Mouse (Mus musculus) heart, postnatal 0 days (tissue): ENCODE results near the gene Tardbp. TPM values are rescaled to one million over a fixed set of nuclear protein-coding genes. Genes with fewer than 3 reads are reported as not detected.

Source experiments
- ATAC-seq: fragments of 200-750 bp; cut with Nextera tagmentation; 2 replicates; pipeline ENCODE4 v1.8.0; 2017; ENCODE audit warnings: low read depth, moderate number of reproducible peaks, moderate library complexity; ENCODE audit not compliant: insufficient read depth
- DNase-seq: peaks from one replicate; pipeline ENCODE4 v3.0.0-alpha.2; 2016; ENCODE audit warnings: low spot score
- H3K27ac ChIP-seq: fragments of 300-500 bp; sonication (generic); 2 replicates; pipeline ENCODE4 v1.5.1; 2014; ENCODE audit warnings: low read depth, mild to moderate bottlenecking
- H3K27me3 ChIP-seq: fragments of 300-500 bp; sonication (generic); 2 replicates; pipeline ENCODE4 v1.6.1; 2014; ENCODE audit warnings: low read length, mixed read lengths; ENCODE audit not compliant: control insufficient read depth, insufficient read depth
- H3K36me3 ChIP-seq: fragments of 300-500 bp; sonication (generic); replicated peaks from 2 replicates; pipeline ENCODE4 v1.6.1; 2014; ENCODE audit warnings: low read length, mixed read lengths; ENCODE audit not compliant: control insufficient read depth, insufficient read depth
- H3K4me1 ChIP-seq: fragments of 300-500 bp; sonication (generic); 2 replicates; pipeline ENCODE4 v1.6.1; 2014; ENCODE audit warnings: antibody characterized with exemption; ENCODE audit not compliant: control insufficient read depth, insufficient read depth
- H3K4me2 ChIP-seq: fragments of 300-500 bp; sonication (generic); 2 replicates; pipeline ENCODE4 v1.6.1; 2014; ENCODE audit warnings: low read depth, mild to moderate bottlenecking, low read length, moderate library complexity
- H3K4me3 ChIP-seq: fragments of 300-500 bp; sonication (generic); 2 replicates; pipeline ENCODE4 v1.5.1; 2014; ENCODE audit warnings: low read depth, low read length
- H3K9ac ChIP-seq: fragments of 300-500 bp; sonication (generic); replicated peaks from 2 replicates; pipeline ENCODE4 v1.6.1; 2014; ENCODE audit warnings: low read depth, low read length, mixed read lengths
- H3K9me3 ChIP-seq: fragments of 300-500 bp; sonication (generic); replicated peaks from 2 replicates; pipeline ENCODE4 v1.6.1; 2016; ENCODE audit warnings: low read length; ENCODE audit not compliant: control insufficient read depth
- CTCF ChIP-seq: IDR thresholded peaks from 2 replicates; pipeline ENCODE4 v1.5.1; 2016; ENCODE audit warnings: antibody characterized with exemption, control low read depth, low read depth
- EP300 ChIP-seq: IDR thresholded peaks from 2 replicates; pipeline ENCODE4 v1.6.1; 2016; ENCODE audit warnings: antibody characterized with exemption, low read depth
- WGBS: fragments of 180-500 bp; shearing (Covaris S2); extraction: QIAGEN DNeasy Blood & Tissue Kit; methylation state at CpG from one replicate; pipeline ENCODE4 v1.1.7; 2014; 5-methylcytosine and 5-hydroxymethylcytosine counted together
- polyA plus RNA-seq: library from polyadenylated mRNA; unstranded; fragments of >200 nt; fragmentation: Nextera tagmentation; extraction: Ambion mirVana; gene quantifications from 2 replicates; pipeline ENCODE4 v1.2.1, GENCODE M21; 2015
- total RNA-seq: library from RNA; depleted of rRNA; stranded (reverse); fragments of >200 nt; gene quantifications from 2 replicates; pipeline ENCODE4 v1.2.3, GENCODE M21; 2014; ENCODE audit warnings: low replicate concordance

Gene Tardbp
- total and polyA plus RNA-seq, 2 experiments from 2014 or later, result 89.9 to 93.5 TPM

DNA sequence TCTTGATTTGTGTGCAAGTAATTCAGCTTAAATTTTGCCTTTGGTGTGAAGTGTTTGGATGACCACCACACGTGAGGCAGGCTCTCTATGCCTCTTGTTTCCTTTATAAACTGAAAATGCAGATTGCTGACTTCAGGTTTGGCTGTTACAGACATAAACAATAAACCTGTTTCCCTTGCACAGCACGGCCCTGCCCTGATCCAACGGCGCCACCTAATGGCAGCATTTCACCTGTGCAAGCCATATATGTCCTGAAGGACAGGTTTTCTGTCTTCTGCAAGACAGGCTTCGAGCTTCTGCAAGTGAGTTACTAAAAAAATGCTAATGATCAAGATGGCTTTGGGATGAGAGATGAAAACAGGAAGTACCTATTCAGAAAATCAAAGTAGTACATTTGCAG, 19.1 kb downstream of the Tardbp start:
- Histone ChIP-seq H3K4me3 (no peak overlapping the region), H3K9me3 (no peaks in the 10 kb centered on the region), H3K27ac (peak overlapping the region; percentile 49; the same call in 1 of the 2 replicates), H3K36me3 (0 out of 2 replicates have a peak, but pooled peaks cover 5% of the 10 kb centered on the region), H3K4me1 (0 out of 2 replicates have a peak, but pooled peaks cover 7% of the 10 kb centered on the region), H3K4me2 (no peak overlapping the region), H3K27me3 (no peaks in the 10 kb centered on the region), H3K9ac (no peak overlapping the region)
- WGBS, result 17% methylated on average over 5 of the region's 5 CpGs
- ATAC-seq (no peak), DNase-seq (peak; percentile 50)
- TF ChIP-seq CTCF (peak; percentile 90), EP300 (no peak)

DNA sequence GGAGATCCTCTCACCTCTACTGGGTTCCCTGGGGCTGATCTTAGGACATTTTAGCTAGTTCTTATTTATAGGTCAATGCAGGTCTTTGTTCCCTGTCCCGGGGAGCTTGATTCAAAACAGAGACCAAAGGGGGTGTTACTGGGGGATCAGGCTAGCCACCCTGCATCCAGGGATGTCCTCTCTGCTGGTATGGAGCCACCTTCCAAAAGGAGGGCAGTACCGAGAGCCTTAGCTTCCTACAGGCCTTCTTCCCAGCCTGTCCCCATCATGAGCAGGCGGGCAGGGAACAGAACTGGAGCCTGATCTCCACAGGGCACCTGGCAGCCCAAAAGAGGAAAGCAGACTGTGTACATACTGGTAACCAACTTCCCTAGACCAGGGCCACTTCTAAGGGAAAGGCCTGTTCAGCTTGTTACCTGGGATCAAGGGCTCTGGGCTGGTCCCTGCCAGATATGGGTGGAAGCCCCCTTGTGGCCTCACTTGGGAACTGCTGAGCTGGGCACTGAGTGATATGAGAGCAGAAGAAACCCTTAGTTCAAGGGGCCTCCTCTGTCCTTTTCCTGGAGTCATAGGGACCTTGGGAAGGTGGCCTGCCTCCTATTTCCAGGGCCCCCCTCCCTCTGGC, 22.2 kb downstream of the Tardbp start:
- no peaks in the 10 kb centered on the region for H3K36me3 ChIP-seq
- H3K27me3 ChIP-seq, result no peaks in the 10 kb centered on the region
- H3K4me2 ChIP-seq, result no peak overlapping the region
- H3K9ac ChIP-seq, result no peak overlapping the region
- TF ChIP-seq CTCF (peak; percentile 61), EP300 (no peak)
- DNase-seq (no peak), ATAC-seq (peak; percentile 27; the same call in 1 of the 2 replicates)
- H3K9me3 ChIP-seq, result no peaks in the 10 kb centered on the region
- H3K27ac ChIP-seq, result no peak overlapping the region
- 91% methylated on average over 3 of the region's 3 CpGs for WGBS
- no peak overlapping the region for H3K4me3 ChIP-seq
- H3K4me1 ChIP-seq, result 0 out of 2 replicates have a peak, but pooled peaks cover 7% of the 10 kb centered on the region

DNA sequence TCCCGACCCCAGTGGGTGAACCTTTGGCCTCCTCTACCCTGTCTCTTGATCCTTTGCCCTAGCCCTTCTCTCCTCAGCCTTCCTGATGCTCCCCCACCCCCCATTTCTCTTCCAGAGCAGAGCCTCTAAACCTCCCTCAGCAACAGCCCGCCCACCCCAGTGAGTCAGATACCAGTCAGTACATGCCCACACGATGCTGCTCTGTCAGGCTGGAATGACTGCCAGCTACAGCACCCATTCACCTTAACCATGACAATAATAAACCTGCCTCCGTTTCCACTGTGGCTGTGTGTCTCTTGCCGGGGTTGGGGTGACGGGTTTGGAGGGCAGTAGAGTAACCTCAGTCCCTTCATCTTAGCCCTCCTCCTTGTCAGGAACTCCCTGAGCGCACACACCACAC, 22.7 kb downstream of the Tardbp start:
- Histone ChIP-seq H3K36me3 (no peaks in the 10 kb centered on the region), H3K27ac (no peak overlapping the region), H3K4me1 (0 out of 2 replicates have a peak, but pooled peaks cover 7% of the 10 kb centered on the region), H3K4me2 (no peak overlapping the region), H3K4me3 (no peak overlapping the region), H3K9ac (no peak overlapping the region), H3K27me3 (no peaks in the 10 kb centered on the region), H3K9me3 (no peaks in the 10 kb centered on the region)
- no peak for DNase-seq
- TF ChIP-seq EP300 (no peak), CTCF (no peak)
- no peak for ATAC-seq
- WGBS, result 72% methylated on average over 7 of the region's 7 CpGs

DNA sequence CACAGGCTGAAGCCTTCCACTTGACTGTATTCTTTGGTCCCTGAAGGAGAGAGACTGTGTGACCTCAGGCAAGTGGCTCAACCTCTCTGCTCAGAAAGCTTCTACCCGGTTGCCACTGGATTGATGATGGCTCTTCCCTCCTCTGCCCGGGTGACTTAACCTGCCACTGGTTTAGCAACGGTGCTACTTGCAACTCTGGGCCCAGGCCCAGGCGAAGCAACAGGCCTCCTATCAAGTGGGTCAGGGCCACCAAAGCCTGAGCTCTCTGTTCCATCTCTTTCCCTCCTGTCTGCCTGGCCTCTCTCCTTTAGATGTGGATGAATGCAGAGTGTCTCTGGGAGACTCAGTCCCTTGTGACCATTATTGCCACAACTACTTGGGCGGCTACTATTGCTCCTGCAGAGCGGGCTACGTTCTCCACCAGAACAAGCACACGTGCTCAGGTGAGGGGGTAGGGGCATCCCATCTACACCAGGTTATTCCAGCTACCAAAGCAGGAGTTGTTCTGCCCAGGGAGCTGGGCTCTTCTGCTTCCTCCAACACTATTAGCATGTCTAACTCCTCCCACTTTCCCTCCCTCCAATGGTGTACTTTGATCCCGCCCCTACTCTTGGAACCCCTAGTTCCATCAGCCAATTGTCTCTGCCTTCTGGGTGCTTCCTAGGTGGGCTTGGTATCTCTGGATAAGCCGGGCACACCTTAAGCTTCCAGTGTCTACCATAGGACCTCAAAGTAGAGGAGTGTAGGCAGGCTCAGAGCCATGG, 23.3 kb downstream of the Tardbp start:
- Histone ChIP-seq H3K4me2 (no peak overlapping the region), H3K4me3 (no peak overlapping the region), H3K36me3 (no peaks in the 10 kb centered on the region), H3K9me3 (no peaks in the 10 kb centered on the region), H3K9ac (no peak overlapping the region), H3K27ac (no peak overlapping the region), H3K4me1 (0 out of 2 replicates have a peak, but pooled peaks cover 4% of the 10 kb centered on the region), H3K27me3 (no peaks in the 10 kb centered on the region)
- 74% methylated on average over 10 of the region's 10 CpGs for WGBS
- ATAC-seq (no peak), DNase-seq (no peak)
- TF ChIP-seq CTCF (no peak), EP300 (no peak)

DNA sequence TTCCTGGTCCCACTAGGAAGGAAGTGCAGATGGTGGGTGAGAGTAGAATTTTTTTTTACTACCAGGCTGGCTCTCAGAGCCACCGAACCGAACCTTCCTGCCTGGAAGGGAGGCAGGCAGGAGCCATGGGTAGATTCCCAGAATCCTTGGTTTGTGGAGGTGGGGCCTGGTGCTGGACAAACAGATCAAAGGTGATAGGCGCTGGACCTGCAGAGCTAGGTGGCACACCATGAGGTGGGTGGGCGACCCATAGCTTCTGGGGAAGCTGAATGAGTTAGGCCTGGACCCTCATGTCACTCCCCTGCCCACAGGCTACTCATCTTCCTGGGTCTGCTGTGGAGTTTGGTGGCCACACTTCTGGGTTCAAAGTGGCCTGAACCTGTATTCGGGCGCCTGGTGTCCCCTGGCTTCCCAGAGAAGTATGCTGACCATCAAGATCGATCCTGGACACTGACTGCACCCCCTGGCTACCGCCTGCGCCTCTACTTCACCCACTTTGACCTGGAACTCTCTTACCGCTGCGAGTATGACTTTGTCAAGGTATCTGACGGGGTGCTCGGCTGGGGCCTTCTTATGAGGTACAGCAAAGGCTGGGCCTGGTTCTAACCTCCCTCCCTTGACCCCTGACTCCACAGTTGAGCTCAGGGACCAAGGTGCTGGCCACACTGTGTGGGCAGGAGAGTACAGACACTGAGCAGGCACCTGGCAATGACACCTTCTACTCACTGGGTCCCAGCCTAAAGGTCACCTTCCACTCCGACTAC, 24.3 kb downstream of the Tardbp start, which contains the start of gene Masp2:
Gene Masp2 (plus strand): TSS at position 198 of the 764 bp plus-strand sequence.
- Histone ChIP-seq H3K4me2 (no peak within 1 kb of the TSS), H3K4me3 (no peak within 1 kb of the TSS), H3K36me3 (no peaks in the 10 kb centered on the region), H3K9ac (no peak within 1 kb of the TSS), H3K4me1 (no peaks in the 10 kb centered on the region), H3K9me3 (no peaks in the 10 kb centered on the region), H3K27me3 (no peaks in the 10 kb centered on the region), H3K27ac (no peak within 1 kb of the TSS)
- TF ChIP-seq EP300, result no peak
- TF ChIP-seq CTCF, result no peak
- DNase-seq, result no peak
- 81% methylated on average over 14 of the region's 14 CpGs for WGBS
- ATAC-seq, result no peak
